Mouse (Mus musculus): ENCODE results near the gene Rnf157. TPM values are rescaled to one million over a fixed set of nuclear protein-coding genes. Genes with fewer than 3 reads are reported as not detected.

Gene Rnf157
- polyA plus RNA-seq, 1 experiment from 2014 or later = 14.1 TPM

DNA sequence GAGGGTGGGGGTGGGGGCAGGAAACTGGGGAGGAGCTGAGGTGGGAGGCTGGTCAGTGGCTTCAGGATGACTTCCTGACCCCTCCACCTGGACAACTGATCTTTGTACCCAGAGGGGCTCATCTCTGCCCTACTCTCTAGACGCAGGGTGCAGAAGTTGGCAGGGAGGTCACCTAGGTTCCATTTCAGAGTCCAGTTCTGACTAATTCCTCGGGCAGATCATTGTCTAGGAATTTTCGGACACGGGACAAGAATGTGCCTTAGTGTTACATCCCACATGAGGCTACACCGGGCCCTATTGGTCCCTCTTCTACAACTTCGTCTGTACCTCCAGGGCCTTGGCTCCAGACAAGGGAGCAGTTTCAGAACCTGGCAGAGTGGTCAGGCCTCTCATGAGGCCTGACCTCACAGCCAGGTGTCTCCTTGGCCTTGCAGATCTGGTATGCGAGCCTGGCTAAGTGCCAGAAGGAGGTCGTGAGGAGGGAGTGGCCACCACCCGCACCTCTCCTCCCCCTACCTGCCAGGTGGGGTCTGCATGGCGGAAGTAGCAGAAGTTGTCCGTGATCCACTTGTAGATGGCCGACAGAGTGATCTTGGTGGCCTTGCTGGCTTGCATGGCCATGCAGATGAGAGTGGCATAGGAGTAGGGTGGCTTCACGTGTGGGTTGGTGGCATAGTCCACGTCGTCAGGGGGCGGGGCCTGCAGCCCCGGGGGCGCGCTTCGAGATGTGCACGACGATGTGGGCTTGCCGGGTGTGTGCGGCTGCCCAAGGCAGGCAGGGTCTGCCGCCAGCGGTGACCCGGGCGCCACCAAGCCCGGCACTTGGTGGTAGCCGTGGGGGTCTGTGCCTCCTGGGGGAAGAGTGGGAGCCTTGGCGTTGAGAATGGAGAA lies 79.1 kb downstream of the Rnf157 start:
- peaks cover 16% of the 10 kb centered on the region for H3K27me3 ChIP-seq (ENCODE audit: control insufficient read depth, insufficient read depth, low read length)
- no peak for ATAC-seq (ENCODE audit: low FRiP score, low TSS enrichment)
- 23% methylated on average over 31 of the region's 31 CpGs for WGBS
- no peaks in the 10 kb centered on the region for H3K9me3 ChIP-seq (ENCODE audit: control insufficient read depth, low read length)
- H3K4me3 ChIP-seq (ENCODE audit: low read length) = peak overlapping the region; percentile 54
- H3K27ac ChIP-seq (ENCODE audit: low read depth, low read length) = peak overlapping the region; percentile 25; the same call in 1 of the 2 replicates
- H3K36me3 ChIP-seq (ENCODE audit: control insufficient read depth, insufficient read depth, low read length) = no peaks in the 10 kb centered on the region
- H3K4me1 ChIP-seq (ENCODE audit: control insufficient read depth, insufficient read depth, low read length) = peaks cover 50% of the 10 kb centered on the region
- H3K9ac ChIP-seq (ENCODE audit: low read depth, low read length) = peak overlapping the region; percentile 32; the same call in 1 of the 2 replicates
- peak overlapping the region; percentile 95 for H3K4me2 ChIP-seq (replicated peaks; ENCODE audit: low read depth, low read length)

DNA sequence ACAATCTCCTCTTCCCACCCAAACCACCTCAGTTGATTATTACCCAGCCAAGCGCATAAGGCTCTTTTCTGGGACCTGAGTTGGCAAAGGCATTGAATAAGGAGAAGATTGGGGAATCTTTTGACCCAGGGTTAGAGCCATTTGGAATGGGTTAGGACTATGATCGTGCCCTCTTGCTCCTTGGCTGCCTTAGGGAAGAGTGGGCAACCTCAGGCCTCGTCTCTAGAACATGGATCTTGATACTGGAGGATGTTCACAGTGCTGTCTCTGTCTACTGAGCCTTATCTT lies 79.9 kb downstream of the Rnf157 start:
- whole genome bisulfite sequencing = 80% methylated on average over 3 of the region's 3 CpGs
- peaks cover 52% of the 10 kb centered on the region for H3K4me1 ChIP-seq (ENCODE audit: control insufficient read depth, insufficient read depth, low read length)
- no peak overlapping the region for H3K9ac ChIP-seq (ENCODE audit: low read depth, low read length)
- no peak overlapping the region for H3K4me2 ChIP-seq (replicated peaks; ENCODE audit: low read depth, low read length)
- ATAC-seq (ENCODE audit: low FRiP score, low TSS enrichment) = no peak
- H3K4me3 ChIP-seq (ENCODE audit: low read length) = no peak overlapping the region
- H3K27me3 ChIP-seq (ENCODE audit: control insufficient read depth, insufficient read depth, low read length) = peaks cover 16% of the 10 kb centered on the region
- H3K36me3 ChIP-seq (ENCODE audit: control insufficient read depth, insufficient read depth, low read length) = no peaks in the 10 kb centered on the region
- H3K9me3 ChIP-seq (ENCODE audit: control insufficient read depth, low read length) = no peaks in the 10 kb centered on the region
- H3K27ac ChIP-seq (ENCODE audit: low read depth, low read length) = peak overlapping the region; percentile 25; the same call in 1 of the 2 replicates

GRCm38 (mm10) chr11:116332232-116332982 lies 80.4 kb downstream of the Rnf157 start:
- H3K27ac ChIP-seq (ENCODE audit: low read depth, low read length) = peak overlapping the region; percentile 25
- no peaks in the 10 kb centered on the region for H3K9me3 ChIP-seq (ENCODE audit: control insufficient read depth, low read length)
- peak overlapping the region; percentile 5; the same call in 1 of the 2 replicates for H3K9ac ChIP-seq (ENCODE audit: low read depth, low read length)
- peak; percentile 14; the same call in 1 of the 2 replicates for ATAC-seq (ENCODE audit: low FRiP score, low TSS enrichment)
- H3K36me3 ChIP-seq (ENCODE audit: control insufficient read depth, insufficient read depth, low read length) = no peaks in the 10 kb centered on the region
- 32% methylated on average over 19 of the region's 19 CpGs for WGBS
- H3K4me1 ChIP-seq (ENCODE audit: control insufficient read depth, insufficient read depth, low read length) = peaks cover 52% of the 10 kb centered on the region
- H3K27me3 ChIP-seq (ENCODE audit: control insufficient read depth, insufficient read depth, low read length) = peaks cover 16% of the 10 kb centered on the region
- H3K4me2 ChIP-seq (replicated peaks; ENCODE audit: low read depth, low read length) = no peak overlapping the region
- H3K4me3 ChIP-seq (ENCODE audit: low read length) = no peak overlapping the region

- no peak for ATAC-seq (ENCODE audit: low FRiP score, low TSS enrichment)
- no peak overlapping the region for H3K4me3 ChIP-seq (ENCODE audit: low read length)
- H3K36me3 ChIP-seq (ENCODE audit: control insufficient read depth, insufficient read depth, low read length) = no peaks in the 10 kb centered on the region
- H3K4me2 ChIP-seq (replicated peaks; ENCODE audit: low read depth, low read length) = no peak overlapping the region
- H3K27me3 ChIP-seq (ENCODE audit: control insufficient read depth, insufficient read depth, low read length) = peaks cover 16% of the 10 kb centered on the region
- no peak overlapping the region for H3K9ac ChIP-seq (ENCODE audit: low read depth, low read length)
- H3K9me3 ChIP-seq (ENCODE audit: control insufficient read depth, low read length) = no peaks in the 10 kb centered on the region
- no peak overlapping the region for H3K27ac ChIP-seq (ENCODE audit: low read depth, low read length)
- peaks cover 52% of the 10 kb centered on the region for H3K4me1 ChIP-seq (ENCODE audit: control insufficient read depth, insufficient read depth, low read length)
- 70% methylated on average over 6 of the region's 7 CpGs for WGBS
These were observed 82.7 kb downstream of the Rnf157 start for GRCm38 (mm10) chr11:116330211-116330518.

- Histone ChIP-seq H3K27ac (ENCODE audit: low read depth, low read length) (no peak overlapping the region), H3K36me3 (ENCODE audit: control insufficient read depth, insufficient read depth, low read length) (no peaks in the 10 kb centered on the region), H3K9me3 (ENCODE audit: control insufficient read depth, low read length) (no peaks in the 10 kb centered on the region), H3K4me3 (ENCODE audit: low read length) (no peak overlapping the region), H3K4me2 (replicated peaks; ENCODE audit: low read depth, low read length) (no peak overlapping the region), H3K9ac (ENCODE audit: low read depth, low read length) (no peak overlapping the region), H3K4me1 (ENCODE audit: control insufficient read depth, insufficient read depth, low read length) (peaks cover 46% of the 10 kb centered on the region), H3K27me3 (ENCODE audit: control insufficient read depth, insufficient read depth, low read length) (peaks cover 10% of the 10 kb centered on the region)
- WGBS = 49% methylated on average over 17 of the region's 18 CpGs
- no peak for ATAC-seq (ENCODE audit: low FRiP score, low TSS enrichment)
These were observed 83.3 kb downstream of the Rnf157 start for GRCm38 (mm10) chr11:116329314-116330210.

GRCm38 (mm10) chr11:116326963-116327603 lies 85.7 kb downstream of the Rnf157 start:
- ATAC-seq (ENCODE audit: low FRiP score, low TSS enrichment) = no peak
- 75% methylated on average over 7 of the region's 7 CpGs for WGBS
- H3K4me3 ChIP-seq (ENCODE audit: low read length) = no peak overlapping the region
- H3K4me1 ChIP-seq (ENCODE audit: control insufficient read depth, insufficient read depth, low read length) = peaks cover 26% of the 10 kb centered on the region
- H3K4me2 ChIP-seq (replicated peaks; ENCODE audit: low read depth, low read length) = no peak overlapping the region
- no peaks in the 10 kb centered on the region for H3K9me3 ChIP-seq (ENCODE audit: control insufficient read depth, low read length)
- no peaks in the 10 kb centered on the region for H3K36me3 ChIP-seq (ENCODE audit: control insufficient read depth, insufficient read depth, low read length)
- no peaks in the 10 kb centered on the region for H3K27me3 ChIP-seq (ENCODE audit: control insufficient read depth, insufficient read depth, low read length)
- no peak overlapping the region for H3K9ac ChIP-seq (ENCODE audit: low read depth, low read length)
- no peak overlapping the region for H3K27ac ChIP-seq (ENCODE audit: low read depth, low read length)

DNA sequence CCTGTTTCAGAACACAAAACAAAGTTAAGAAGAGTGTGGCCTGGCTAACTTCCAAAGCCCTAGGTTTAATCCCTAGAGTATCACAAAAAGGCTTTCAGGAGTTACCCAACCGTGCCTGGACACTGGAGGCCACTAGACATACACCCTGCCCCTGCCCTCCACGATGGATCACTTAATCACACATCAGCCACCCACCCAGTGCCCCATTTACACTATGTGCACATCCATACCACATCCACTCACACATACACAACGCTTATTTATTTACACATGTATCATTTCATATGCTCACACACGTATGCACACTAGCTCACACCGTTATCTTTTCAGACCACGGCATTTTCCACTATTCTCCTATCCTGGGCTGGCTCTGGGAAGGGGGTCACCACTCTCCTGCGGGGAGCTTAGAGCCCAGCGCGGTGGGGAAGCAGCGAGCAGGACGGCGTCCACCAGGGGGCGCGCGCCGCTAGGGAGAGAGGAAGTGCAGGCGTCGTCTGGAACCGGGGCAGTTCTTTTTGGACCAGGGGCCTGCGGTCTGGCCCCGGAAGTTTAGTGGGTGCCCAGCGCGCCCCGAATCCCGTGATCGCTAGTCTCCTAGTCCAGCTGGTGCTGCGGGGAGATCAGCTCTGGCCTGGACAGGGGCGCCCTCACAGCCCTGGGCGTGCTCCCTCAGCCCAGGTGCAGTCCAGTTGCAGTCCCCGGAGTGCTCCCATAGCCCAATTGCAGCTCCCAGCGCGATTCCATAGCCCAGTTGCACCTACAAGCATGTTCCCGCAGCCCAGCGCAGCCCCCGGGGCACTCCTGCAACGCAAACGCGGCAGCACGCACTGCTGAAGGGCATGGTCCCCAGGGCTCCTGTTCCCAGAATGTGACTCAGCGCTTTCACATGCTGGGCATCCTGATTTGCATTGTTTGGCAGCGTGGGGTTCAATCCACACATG lies 93.8 kb downstream of the Rnf157 start:
- no peaks in the 10 kb centered on the region for H3K36me3 ChIP-seq (ENCODE audit: control insufficient read depth, insufficient read depth, low read length)
- H3K4me2 ChIP-seq (replicated peaks; ENCODE audit: low read depth, low read length) = peak overlapping the region; percentile 97
- peak; percentile 87 for ATAC-seq (ENCODE audit: low FRiP score, low TSS enrichment)
- no peaks in the 10 kb centered on the region for H3K9me3 ChIP-seq (ENCODE audit: control insufficient read depth, low read length)
- H3K4me3 ChIP-seq (ENCODE audit: low read length) = peak overlapping the region; percentile 45
- H3K27me3 ChIP-seq (ENCODE audit: control insufficient read depth, insufficient read depth, low read length) = no peaks in the 10 kb centered on the region
- H3K4me1 ChIP-seq (ENCODE audit: control insufficient read depth, insufficient read depth, low read length) = 0 out of 2 replicates have a peak, but pooled peaks cover 4% of the 10 kb centered on the region
- WGBS = 2% methylated on average over 41 of the region's 41 CpGs
- peak overlapping the region; percentile 70 for H3K9ac ChIP-seq (ENCODE audit: low read depth, low read length)
- H3K27ac ChIP-seq (ENCODE audit: low read depth, low read length) = no peak overlapping the region

All from kidney, embryonic 14.5 days (tissue).